Mouse (Mus musculus) heart, embryonic 16.5 days (tissue): ENCODE results near the gene Zbtb8a. TPM values are rescaled to one million over a fixed set of nuclear protein-coding genes. Genes with fewer than 3 reads are reported as not detected.
A peak's percentile ranks its signal among the peaks of the same experiment; 100 is the strongest.

Source experiments
- ATAC-seq: fragments of 200-750 bp; cut with Nextera tagmentation; replicated peaks from 2 replicates; pipeline ENCODE4 v1.8.0; 2017; ENCODE audit warnings: moderate number of reproducible peaks; ENCODE audit not compliant: insufficient read depth, low FRiP score; ENCODE audit errors: extremely low read depth
- H3K27ac ChIP-seq: fragments of 300-500 bp; sonication (generic); 2 replicates; pipeline ENCODE4 v1.5.1; 2014; ENCODE audit warnings: mild to moderate bottlenecking, low read length, control low read depth, moderate library complexity
- H3K27me3 ChIP-seq: fragments of 300-500 bp; sonication (generic); 2 replicates; pipeline ENCODE4 v1.6.1; 2014; ENCODE audit warnings: low read length, mixed read lengths; ENCODE audit not compliant: control insufficient read depth, insufficient read depth
- H3K36me3 ChIP-seq: fragments of 300-500 bp; sonication (generic); 2 replicates; pipeline ENCODE4 v1.6.1; 2014; ENCODE audit not compliant: control insufficient read depth, insufficient read depth
- H3K4me1 ChIP-seq: fragments of 300-500 bp; sonication (generic); 2 replicates; pipeline ENCODE4 v1.6.1; 2014; ENCODE audit warnings: low read length, mixed read lengths; ENCODE audit not compliant: control insufficient read depth, insufficient read depth
- H3K4me2 ChIP-seq: fragments of 300-500 bp; sonication (generic); 2 replicates; pipeline ENCODE4 v1.6.1; 2014; ENCODE audit warnings: low read depth, mild to moderate bottlenecking, control low read depth, low read length
- H3K4me3 ChIP-seq: fragments of 300-500 bp; sonication (generic); 2 replicates; pipeline ENCODE4 v1.5.1; 2014; ENCODE audit warnings: mild to moderate bottlenecking, control low read depth, low read length
- H3K9ac ChIP-seq: fragments of 300-500 bp; sonication (generic); 2 replicates; pipeline ENCODE4 v1.6.1; 2014; ENCODE audit warnings: low read length, control low read depth
- H3K9me3 ChIP-seq: fragments of 300-500 bp; sonication (generic); replicated peaks from 2 replicates; pipeline ENCODE4 v1.6.1; 2016; ENCODE audit warnings: low read length; ENCODE audit not compliant: control insufficient read depth
- WGBS: fragments of 180-500 bp; shearing (Covaris S2); extraction: QIAGEN DNeasy Blood & Tissue Kit; methylation state at CpG from one replicate; pipeline ENCODE4 v1.1.7; 2014; 5-methylcytosine and 5-hydroxymethylcytosine counted together
- polyA plus RNA-seq: library from polyadenylated mRNA; unstranded; fragments of >200 nt; fragmentation: Nextera tagmentation; extraction: Ambion mirVana; gene quantifications from 2 replicates; pipeline ENCODE4 v1.2.1, GENCODE M21; 2015

Gene Zbtb8a
- polyA plus RNA-seq, 1 experiment from 2014 or later = 10.1 TPM

- no peaks in the 10 kb centered on the region for H3K9me3 ChIP-seq
- no peaks in the 10 kb centered on the region for H3K36me3 ChIP-seq
- H3K27ac ChIP-seq = peak overlapping the region; percentile 44; the same call in 1 of the 2 replicates
- ATAC-seq = no peak
- no peaks in the 10 kb centered on the region for H3K27me3 ChIP-seq
- H3K4me3 ChIP-seq = no peak overlapping the region
- 74% methylated on average over 2 of the region's 2 CpGs for WGBS
- no peak overlapping the region for H3K9ac ChIP-seq
- H3K4me1 ChIP-seq = no peaks in the 10 kb centered on the region; the same call in 1 of the 2 replicates
- 0 out of 2 replicates have a peak overlapping the region, but pooled peaks have one; percentile 22 for H3K4me2 ChIP-seq
Observed at GRCm38 (mm10) chr4:129382488-129382887, 4.6 kb upstream of the Zbtb8a start.

GRCm38 (mm10) chr4:129382029-129382428, 4.1 kb upstream of the Zbtb8a start:
- H3K36me3 ChIP-seq = no peaks in the 10 kb centered on the region
- no peaks in the 10 kb centered on the region; the same call in 1 of the 2 replicates for H3K4me1 ChIP-seq
- H3K4me2 ChIP-seq = no peak overlapping the region
- ATAC-seq = no peak
- H3K27me3 ChIP-seq = no peaks in the 10 kb centered on the region
- WGBS = 89% methylated on average over 9 of the region's 9 CpGs
- H3K27ac ChIP-seq = 0 out of 2 replicates have a peak overlapping the region, but pooled peaks have one; percentile 27
- no peak overlapping the region for H3K4me3 ChIP-seq
- no peak overlapping the region for H3K9ac ChIP-seq
- no peaks in the 10 kb centered on the region for H3K9me3 ChIP-seq

DNA sequence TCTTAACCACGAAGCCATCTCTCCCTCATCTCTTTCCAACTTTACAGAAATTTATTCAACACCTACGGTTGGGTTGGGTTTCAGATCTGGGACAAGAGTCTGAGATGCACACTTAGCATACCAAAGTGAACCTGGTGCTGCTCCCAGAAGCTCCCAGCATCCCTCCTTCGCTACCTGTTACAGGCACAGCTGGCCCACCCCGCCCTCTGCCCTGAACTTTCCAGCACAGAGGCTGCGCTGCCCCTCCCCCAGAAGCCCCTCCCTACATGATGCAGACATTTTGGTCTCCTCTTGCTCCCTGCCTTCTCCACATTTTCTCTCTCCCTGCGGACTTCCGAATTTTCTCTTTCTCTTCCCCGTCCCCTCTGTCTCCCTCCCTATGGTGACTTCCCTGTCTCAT, 3.2 kb upstream of the Zbtb8a start:
- Histone ChIP-seq H3K9me3 (no peaks in the 10 kb centered on the region), H3K36me3 (no peaks in the 10 kb centered on the region), H3K4me3 (no peak overlapping the region), H3K9ac (no peak overlapping the region), H3K4me1 (no peaks in the 10 kb centered on the region; the same call in 1 of the 2 replicates), H3K4me2 (no peak overlapping the region), H3K27ac (no peak overlapping the region), H3K27me3 (no peaks in the 10 kb centered on the region)
- ATAC-seq = no peak
- 66% methylated on average over 8 of the region's 8 CpGs for WGBS

GRCm38 (mm10) chr4:129379805-129380204, 1.9 kb upstream of the Zbtb8a start:
- no peaks in the 10 kb centered on the region for H3K27me3 ChIP-seq
- no peak overlapping the region for H3K4me3 ChIP-seq
- H3K9ac ChIP-seq = no peak overlapping the region
- ATAC-seq = no peak
- H3K9me3 ChIP-seq = no peaks in the 10 kb centered on the region
- no peaks in the 10 kb centered on the region; the same call in 1 of the 2 replicates for H3K4me1 ChIP-seq
- H3K4me2 ChIP-seq = no peak overlapping the region
- no peaks in the 10 kb centered on the region for H3K36me3 ChIP-seq
- no peak overlapping the region for H3K27ac ChIP-seq
- 66% methylated on average over 3 of the region's 3 CpGs for WGBS

- H3K9me3 ChIP-seq = no peaks in the 10 kb centered on the region
- H3K4me1 ChIP-seq = peaks cover 3% of the 10 kb centered on the region; the same call in 1 of the 2 replicates
- peak overlapping the region; percentile 83 for H3K4me3 ChIP-seq
- no peaks in the 10 kb centered on the region for H3K36me3 ChIP-seq
- peak overlapping the region; percentile 85 for H3K27ac ChIP-seq
- H3K27me3 ChIP-seq = no peaks in the 10 kb centered on the region
- under 1% methylated on average over 55 of the region's 68 CpGs for WGBS
- peak overlapping the region; percentile 94 for H3K4me2 ChIP-seq
- H3K9ac ChIP-seq = peak overlapping the region; percentile 90
- ATAC-seq = peak; percentile 47
Observed at GRCm38 (mm10) chr4:129376961-129377545, 863 bp downstream of the Zbtb8a start.

DNA sequence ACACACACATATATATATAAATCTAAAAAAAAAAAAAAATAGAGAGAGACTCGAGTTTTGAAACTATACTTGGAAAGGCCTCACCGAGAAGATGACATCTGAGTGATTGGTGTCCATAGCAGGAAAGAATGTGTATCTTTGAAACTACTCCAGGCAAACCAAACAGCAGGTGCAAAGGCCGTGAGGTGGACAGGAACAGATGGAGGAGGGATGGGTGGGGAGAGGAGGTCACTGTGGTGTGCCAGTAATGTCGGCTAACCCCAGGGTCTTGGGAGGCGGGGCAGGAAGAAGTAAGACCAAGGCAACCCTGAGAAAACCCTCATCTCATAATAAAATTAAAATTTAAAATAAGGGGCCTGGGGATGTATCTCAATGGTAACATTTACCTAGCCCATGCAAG, 2.1 kb downstream of the Zbtb8a start:
- no peak for ATAC-seq
- Histone ChIP-seq H3K4me2 (no peak overlapping the region), H3K36me3 (no peaks in the 10 kb centered on the region), H3K9me3 (no peaks in the 10 kb centered on the region), H3K9ac (no peak overlapping the region), H3K4me1 (peaks cover 3% of the 10 kb centered on the region; the same call in 1 of the 2 replicates), H3K27ac (no peak overlapping the region), H3K27me3 (no peaks in the 10 kb centered on the region), H3K4me3 (no peak overlapping the region)
- WGBS = 79% methylated on average over 5 of the region's 5 CpGs

- H3K27ac ChIP-seq = no peak overlapping the region
- ATAC-seq = no peak
- no peak overlapping the region for H3K9ac ChIP-seq
- peaks cover 3% of the 10 kb centered on the region; the same call in 1 of the 2 replicates for H3K4me1 ChIP-seq
- WGBS = 59% methylated on average over 6 of the region's 6 CpGs
- no peaks in the 10 kb centered on the region for H3K36me3 ChIP-seq
- H3K4me3 ChIP-seq = no peak overlapping the region
- no peak overlapping the region for H3K4me2 ChIP-seq
- H3K9me3 ChIP-seq = no peaks in the 10 kb centered on the region
- H3K27me3 ChIP-seq = no peaks in the 10 kb centered on the region
Observed at GRCm38 (mm10) chr4:129375000-129375399, 2.9 kb downstream of the Zbtb8a start.

- Histone ChIP-seq H3K9ac (no peak overlapping the region), H3K27ac (no peak overlapping the region), H3K27me3 (no peaks in the 10 kb centered on the region), H3K4me3 (no peak overlapping the region), H3K9me3 (no peaks in the 10 kb centered on the region), H3K4me2 (no peak overlapping the region), H3K4me1 (peaks cover 3% of the 10 kb centered on the region; the same call in 1 of the 2 replicates), H3K36me3 (no peaks in the 10 kb centered on the region)
- WGBS = 62% methylated on average over 11 of the region's 11 CpGs
- no peak for ATAC-seq
Observed at GRCm38 (mm10) chr4:129374219-129374755, 3.6 kb downstream of the Zbtb8a start.

DNA sequence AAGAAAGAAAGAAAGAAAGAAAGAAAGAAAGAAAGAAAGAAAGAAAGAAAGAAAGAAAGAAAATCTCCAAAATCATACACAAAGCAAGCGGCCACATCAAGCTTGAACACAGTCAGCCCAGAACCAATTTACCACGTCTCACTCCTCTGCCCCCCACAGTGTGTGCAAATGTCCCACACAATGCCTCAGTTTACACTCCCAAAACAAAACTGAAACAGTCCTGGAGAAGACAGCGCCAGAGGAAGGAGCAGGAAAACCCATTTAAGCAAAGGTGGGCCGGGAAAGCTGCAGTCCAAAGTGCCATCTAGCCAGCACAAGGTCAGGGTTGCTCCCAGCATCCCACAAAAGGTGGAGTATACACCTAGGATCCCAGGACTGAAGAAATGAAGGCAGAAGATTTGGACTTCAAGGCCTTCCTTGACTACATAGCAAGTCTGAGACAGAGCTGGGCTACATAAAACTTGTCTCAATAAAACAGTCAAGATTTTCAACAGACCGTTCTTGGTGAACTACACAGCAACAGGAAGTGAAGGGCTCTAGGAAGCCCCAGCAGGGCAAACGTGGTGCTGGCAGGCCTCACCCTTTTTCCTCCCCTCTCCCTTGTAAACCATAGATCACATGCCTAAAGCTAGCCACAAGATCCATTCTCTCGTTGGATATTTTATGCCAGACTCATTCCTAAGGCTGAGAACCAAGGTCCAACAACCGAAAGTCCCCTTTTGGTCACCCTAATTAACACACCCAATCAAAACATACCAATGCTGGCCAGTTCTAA, 4.5 kb downstream of the Zbtb8a start:
- H3K9me3 ChIP-seq = no peaks in the 10 kb centered on the region
- no peaks in the 10 kb centered on the region for H3K27me3 ChIP-seq
- ATAC-seq = no peak
- 55% methylated on average over 8 of the region's 8 CpGs for WGBS
- no peak overlapping the region for H3K27ac ChIP-seq
- H3K4me2 ChIP-seq = no peak overlapping the region
- peaks cover 5% of the 10 kb centered on the region; the same call in 1 of the 2 replicates for H3K36me3 ChIP-seq
- no peak overlapping the region for H3K9ac ChIP-seq
- H3K4me3 ChIP-seq = no peak overlapping the region
- peaks cover 3% of the 10 kb centered on the region; the same call in 1 of the 2 replicates for H3K4me1 ChIP-seq
